Mouse (Mus musculus): ENCODE data around the gene Zfp346. TPM values are rescaled to one million over a fixed set of nuclear protein-coding genes. Genes with fewer than 3 reads are reported as not detected.
A peak's percentile ranks its signal among the peaks of the same experiment; 100 is the strongest.

Zfp346 gene
- polyA plus RNA-seq, 1 experiment from 2014 or later: 11.8 TPM

- peaks cover 7% of the 10 kb centered on the region for H3K4me1 ChIP-seq (replicated peaks; ENCODE audit: insufficient read depth, low read length)
- H3K27ac ChIP-seq: no peak overlapping the region
- no peaks in the 10 kb centered on the region for H3K27me3 ChIP-seq (ENCODE audit: insufficient read depth, low read length)
- H3K4me3 ChIP-seq (replicated peaks; ENCODE audit: low read depth, low read length): no peak overlapping the region
- TF ChIP-seq CTCF (IDR thresholded peaks at IDR 0.05; ENCODE audit: low read depth): no peak
- no peak overlapping the region for H3K4me2 ChIP-seq (ENCODE audit: low read length)
- no peak overlapping the region for H3K9ac ChIP-seq (ENCODE audit: low read depth, low read length)
- no peaks in the 10 kb centered on the region for H3K9me3 ChIP-seq (replicated peaks; ENCODE audit: low read length)
- ATAC-seq (replicated peaks; ENCODE audit: low FRiP score, low read depth) (no peak), DNase-seq (ENCODE audit: low spot score) (no peak)
- no peaks in the 10 kb centered on the region for H3K36me3 ChIP-seq (ENCODE audit: insufficient read depth, low read length)
- WGBS: 64% methylated on average over 2 of the region's 2 CpGs
Measured at GRCm38 (mm10) chr13:55103351-55103750, 1.8 kb upstream of the Zfp346 start.

- H3K27me3 ChIP-seq (ENCODE audit: insufficient read depth, low read length): no peaks in the 10 kb centered on the region
- DNase-seq (ENCODE audit: low spot score) (peak; percentile 7), ATAC-seq (replicated peaks; ENCODE audit: low FRiP score, low read depth) (no peak)
- H3K4me1 ChIP-seq (replicated peaks; ENCODE audit: insufficient read depth, low read length): peaks cover 7% of the 10 kb centered on the region
- peak overlapping the region; percentile 67 for H3K4me2 ChIP-seq (ENCODE audit: low read length)
- H3K27ac ChIP-seq: peak overlapping the region; percentile 91; the same call in 1 of the 2 replicates
- peak overlapping the region; percentile 78 for H3K9ac ChIP-seq (ENCODE audit: low read depth, low read length)
- 18% methylated on average over 8 of the region's 8 CpGs for WGBS
- H3K4me3 ChIP-seq (replicated peaks; ENCODE audit: low read depth, low read length): peak overlapping the region; percentile 72
- no peaks in the 10 kb centered on the region for H3K9me3 ChIP-seq (replicated peaks; ENCODE audit: low read length)
- no peak for TF ChIP-seq CTCF (IDR thresholded peaks at IDR 0.05; ENCODE audit: low read depth)
- 0 out of 2 replicates have a peak, but pooled peaks cover 3% of the 10 kb centered on the region for H3K36me3 ChIP-seq (ENCODE audit: insufficient read depth, low read length)
Measured at GRCm38 (mm10) chr13:55105953-55106691, 1.0 kb downstream of the Zfp346 start.

GRCm38 (mm10) chr13:55107116-55107515, 2.0 kb downstream of the Zfp346 start:
- 0 out of 2 replicates have a peak, but pooled peaks cover 3% of the 10 kb centered on the region for H3K36me3 ChIP-seq (ENCODE audit: insufficient read depth, low read length)
- WGBS: 87% methylated on average over 4 of the region's 4 CpGs
- H3K4me1 ChIP-seq (replicated peaks; ENCODE audit: insufficient read depth, low read length): peaks cover 7% of the 10 kb centered on the region
- no peak overlapping the region for H3K4me2 ChIP-seq (ENCODE audit: low read length)
- ATAC-seq (replicated peaks; ENCODE audit: low FRiP score, low read depth) (no peak), DNase-seq (ENCODE audit: low spot score) (no peak)
- TF ChIP-seq CTCF (IDR thresholded peaks at IDR 0.05; ENCODE audit: low read depth): no peak
- no peaks in the 10 kb centered on the region for H3K9me3 ChIP-seq (replicated peaks; ENCODE audit: low read length)
- H3K27ac ChIP-seq: no peak overlapping the region
- no peaks in the 10 kb centered on the region for H3K27me3 ChIP-seq (ENCODE audit: insufficient read depth, low read length)
- H3K9ac ChIP-seq (ENCODE audit: low read depth, low read length): no peak overlapping the region
- H3K4me3 ChIP-seq (replicated peaks; ENCODE audit: low read depth, low read length): no peak overlapping the region

- H3K36me3 ChIP-seq (ENCODE audit: insufficient read depth, low read length): 0 out of 2 replicates have a peak, but pooled peaks cover 3% of the 10 kb centered on the region
- no peak overlapping the region for H3K27ac ChIP-seq
- WGBS: 87% methylated on average over 8 of the region's 8 CpGs
- H3K4me3 ChIP-seq (replicated peaks; ENCODE audit: low read depth, low read length): no peak overlapping the region
- no peaks in the 10 kb centered on the region for H3K27me3 ChIP-seq (ENCODE audit: insufficient read depth, low read length)
- H3K4me1 ChIP-seq (replicated peaks; ENCODE audit: insufficient read depth, low read length): peaks cover 7% of the 10 kb centered on the region
- H3K9me3 ChIP-seq (replicated peaks; ENCODE audit: low read length): no peaks in the 10 kb centered on the region
- DNase-seq (ENCODE audit: low spot score): no peak
- no peak overlapping the region for H3K9ac ChIP-seq (ENCODE audit: low read depth, low read length)
- no peak for ATAC-seq (replicated peaks; ENCODE audit: low FRiP score, low read depth)
- H3K4me2 ChIP-seq (ENCODE audit: low read length): no peak overlapping the region
- no peak for TF ChIP-seq CTCF (IDR thresholded peaks at IDR 0.05; ENCODE audit: low read depth)
Measured at GRCm38 (mm10) chr13:55107694-55108093, 2.6 kb downstream of the Zfp346 start.

- Histone ChIP-seq H3K36me3 (ENCODE audit: insufficient read depth, low read length) (peaks cover 17% of the 10 kb centered on the region; the same call in 1 of the 2 replicates), H3K27me3 (ENCODE audit: insufficient read depth, low read length) (no peaks in the 10 kb centered on the region), H3K9me3 (replicated peaks; ENCODE audit: low read length) (no peaks in the 10 kb centered on the region), H3K4me1 (replicated peaks; ENCODE audit: insufficient read depth, low read length) (no peaks in the 10 kb centered on the region), H3K4me2 (ENCODE audit: low read length) (no peak overlapping the region), H3K4me3 (replicated peaks; ENCODE audit: low read depth, low read length) (no peak overlapping the region), H3K27ac (no peak overlapping the region), H3K9ac (ENCODE audit: low read depth, low read length) (no peak overlapping the region)
- ATAC-seq (replicated peaks; ENCODE audit: low FRiP score, low read depth) (no peak), DNase-seq (ENCODE audit: low spot score) (no peak)
- no peak for TF ChIP-seq CTCF (IDR thresholded peaks at IDR 0.05; ENCODE audit: low read depth)
- WGBS: 80% methylated on average over 6 of the region's 6 CpGs
Measured at GRCm38 (mm10) chr13:55114375-55114774, 9.3 kb downstream of the Zfp346 start.

GRCm38 (mm10) chr13:55124903-55125302, 19.8 kb downstream of the Zfp346 start:
- Histone ChIP-seq H3K4me3 (replicated peaks; ENCODE audit: low read depth, low read length) (no peak overlapping the region), H3K27ac (no peak overlapping the region), H3K36me3 (ENCODE audit: insufficient read depth, low read length) (peaks cover 31% of the 10 kb centered on the region), H3K9ac (ENCODE audit: low read depth, low read length) (no peak overlapping the region), H3K27me3 (ENCODE audit: insufficient read depth, low read length) (no peaks in the 10 kb centered on the region), H3K9me3 (replicated peaks; ENCODE audit: low read length) (no peaks in the 10 kb centered on the region), H3K4me1 (replicated peaks; ENCODE audit: insufficient read depth, low read length) (no peaks in the 10 kb centered on the region), H3K4me2 (ENCODE audit: low read length) (no peak overlapping the region)
- ATAC-seq (replicated peaks; ENCODE audit: low FRiP score, low read depth): no peak
- no peak for DNase-seq (ENCODE audit: low spot score)
- 86% methylated on average over 6 of the region's 6 CpGs for WGBS
- no peak for TF ChIP-seq CTCF (IDR thresholded peaks at IDR 0.05; ENCODE audit: low read depth)

Measured in kidney, postnatal 0 days (tissue).